Mouse (Mus musculus) embryonic facial prominence, embryonic 10.5 days (tissue): ENCODE measurements around the gene Vmn1r172. TPM values are rescaled to one million over a fixed set of nuclear protein-coding genes. Genes with fewer than 3 reads are reported as not detected.
"Not testable (repeated sequence)": the region's sequence is repeated elsewhere in the genome, so short reads cannot be mapped to it uniquely, and the experiment has no call there.

ENCODE experiments used
- DNase-seq: peaks from one replicate; pipeline ENCODE4 v3.0.0-alpha.2; 2017; ENCODE audit warnings: low spot score
- H3K27ac ChIP-seq: fragments of 300-500 bp; sonication (generic); replicated peaks from 2 replicates; pipeline ENCODE4 v1.5.1; 2016; ENCODE audit warnings: mild to moderate bottlenecking
- H3K27me3 ChIP-seq: fragments of 300-500 bp; sonication (generic); replicated peaks from 2 replicates; pipeline ENCODE4 v1.6.1; 2016; ENCODE audit warnings: low read depth, mild to moderate bottlenecking; ENCODE audit not compliant: poor library complexity, severe bottlenecking
- H3K36me3 ChIP-seq: fragments of 300-500 bp; sonication (generic); replicated peaks from 2 replicates; pipeline ENCODE4 v1.6.1; 2016; ENCODE audit warnings: mild to moderate bottlenecking, moderate library complexity
- H3K4me1 ChIP-seq: fragments of 300-500 bp; sonication (generic); 2 replicates; pipeline ENCODE4 v1.6.1; 2016
- H3K4me3 ChIP-seq: fragments of 300-500 bp; sonication (generic); 2 replicates; pipeline ENCODE4 v1.5.1; 2016; ENCODE audit warnings: mild to moderate bottlenecking, moderate library complexity
- H3K9me3 ChIP-seq: fragments of 300-500 bp; sonication (generic); 2 replicates; pipeline ENCODE4 v1.6.1; 2016; ENCODE audit warnings: mild to moderate bottlenecking
- WGBS: fragments of 180-500 bp; shearing (Covaris S2); methylation state at CpG from one replicate; pipeline ENCODE4 v1.1.7; 2016; 5-methylcytosine and 5-hydroxymethylcytosine counted together
- polyA plus RNA-seq: library from polyadenylated mRNA; unstranded; fragments of >200 nt; fragmentation: Nextera tagmentation; extraction: Ambion mirVana; gene quantifications from 2 replicates; pipeline ENCODE4 v1.2.1, GENCODE M21; 2016

Vmn1r172 gene
- not detected in 2 replicates for polyA plus RNA-seq

- 63% methylated on average over 2 of the region's 2 CpGs for WGBS
- Histone ChIP-seq H3K27me3 (no peaks in the 10 kb centered on the region), H3K4me3 (no peak within 1 kb of the TSS), H3K4me1 (no peaks in the 10 kb centered on the region), H3K9me3 (peaks cover 6% of the 10 kb centered on the region; the same call in 1 of the 2 replicates), H3K27ac (no peak within 1 kb of the TSS), H3K36me3 (no peaks in the 10 kb centered on the region)
- DNase-seq, result no peak
Measured at GRCm38 (mm10) chr7:23658016-23658415, at the start of gene Vmn1r172. Vmn1r172 (plus strand) TSS chr7:23658316.

DNA sequence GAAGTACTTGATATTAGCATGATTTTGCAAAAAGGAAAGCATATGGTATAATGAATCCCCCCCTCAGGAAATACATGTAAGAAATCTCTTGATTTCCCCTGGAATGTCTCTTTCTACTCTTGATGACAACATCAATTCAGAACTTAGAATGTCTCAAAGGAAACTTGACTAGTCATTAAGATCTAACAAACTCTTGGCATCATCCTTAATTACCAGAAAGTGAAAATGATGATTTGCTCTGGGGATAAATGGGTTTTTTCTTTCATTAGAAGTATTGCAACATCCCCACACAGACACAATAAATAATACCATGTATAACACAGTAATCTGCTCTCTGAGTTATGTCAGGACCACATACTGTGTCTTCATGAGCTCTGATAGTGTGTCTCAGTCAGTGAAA lies 27.7 kb upstream of the Vmn1r172 start, which contains the start of gene Vmn1r171:
Vmn1r171 (plus strand) TSS at position 301 of the 400 bp plus-strand sequence.
- Histone ChIP-seq H3K4me1 (no peaks in the 10 kb centered on the region), H3K27ac (no peak within 1 kb of the TSS), H3K36me3 (no peaks in the 10 kb centered on the region), H3K4me3 (no peak within 1 kb of the TSS), H3K9me3 (peaks cover 38% of the 10 kb centered on the region), H3K27me3 (no peaks in the 10 kb centered on the region)
- no peak for DNase-seq

DNA sequence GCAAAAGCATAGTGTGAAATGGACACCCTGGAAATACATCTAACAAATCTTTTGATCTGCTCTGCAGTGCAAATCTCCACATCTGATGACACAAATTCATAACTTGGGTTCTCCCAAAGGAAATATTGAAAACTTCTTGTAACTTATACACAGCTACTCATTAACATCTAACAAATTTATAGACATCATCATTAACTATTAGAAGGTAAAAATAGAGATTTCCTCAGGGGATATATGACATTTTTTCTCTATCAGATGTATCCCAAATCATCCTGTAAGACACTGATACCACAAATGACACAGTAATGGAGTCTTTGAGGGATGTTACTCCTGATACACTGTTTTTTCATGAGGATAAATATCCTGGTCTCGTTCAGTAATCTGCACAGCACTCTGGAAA lies 42.3 kb downstream of the Vmn1r172 start, which contains the start of gene Vmn1r173:
Vmn1r173 (plus strand) TSS at position 301 of the 400 bp plus-strand sequence.
- DNase-seq, H3K4me3 ChIP-seq, H3K9me3 ChIP-seq, H3K4me1 ChIP-seq, H3K27ac ChIP-seq, H3K36me3 ChIP-seq, H3K27me3 ChIP-seq: not testable (repeated sequence)
- 66% methylated on average over 1 of the region's 1 CpGs for WGBS

Other genes with a start within 250 kb of the Vmn1r172 start
- gene Vmn1r167, start 151.1 kb upstream of the Vmn1r172 start, polyA plus RNA-seq, result not detected in 2 replicates
- not detected in 2 replicates for gene Vmn1r168, start 118.6 kb upstream of the Vmn1r172 start, polyA plus RNA-seq
- not detected in 2 replicates for gene Vmn1r169, start 82.8 kb upstream of the Vmn1r172 start, polyA plus RNA-seq
- not detected in 2 replicates for gene Vmn1r170, start 52.1 kb upstream of the Vmn1r172 start, polyA plus RNA-seq
- not detected in 2 replicates for gene Vmn1r171, start 27.6 kb upstream of the Vmn1r172 start, polyA plus RNA-seq
- not detected in 2 replicates for gene Vmn1r173, start 42.4 kb downstream of the Vmn1r172 start, polyA plus RNA-seq
- gene Vmn1r174, start 94.0 kb downstream of the Vmn1r172 start, polyA plus RNA-seq, result not detected in 2 replicates
- gene Vmn1r175, start 152.3 kb downstream of the Vmn1r172 start, polyA plus RNA-seq, result not detected in 2 replicates
- gene Vmn1r176, start 179.1 kb downstream of the Vmn1r172 start, polyA plus RNA-seq, result not detected in 2 replicates
- not detected in 2 replicates for gene Vmn1r177, start 208.1 kb downstream of the Vmn1r172 start, polyA plus RNA-seq
- not detected in 2 replicates for gene Vmn1r178, start 233.7 kb downstream of the Vmn1r172 start, polyA plus RNA-seq